Mouse (Mus musculus): Measurements from ENCODE around the gene Tnfrsf1a.
"Not testable (repeated sequence)": the region's sequence is repeated elsewhere in the genome, so short reads cannot be mapped to it uniquely, and the experiment has no call there.

Tnfrsf1a gene

GRCm38 (mm10) chr6:125348721-125349574 is at the start of gene Tnfrsf1a:
Tnfrsf1a (plus strand) TSS chr6:125349362.
- no peak for DNase-seq (ENCODE audit: low spot score)

- DNase-seq (ENCODE audit: low spot score), result no peak
These were observed 48.2 kb upstream of the Tnfrsf1a start for GRCm38 (mm10) chr6:125300982-125301381.

- no peak for DNase-seq (ENCODE audit: low spot score)
These were observed 46.8 kb upstream of the Tnfrsf1a start for GRCm38 (mm10) chr6:125302231-125302982.

- DNase-seq (ENCODE audit: low spot score), result no peak
These were observed 45.9 kb upstream of the Tnfrsf1a start for GRCm38 (mm10) chr6:125303242-125303641.

GRCm38 (mm10) chr6:125304408-125304807 is 44.8 kb upstream of the Tnfrsf1a start:
- DNase-seq (ENCODE audit: low spot score), result not testable (repeated sequence)

- DNase-seq (ENCODE audit: low spot score), result no peak
These were observed 43.7 kb upstream of the Tnfrsf1a start for GRCm38 (mm10) chr6:125305465-125305864.

- DNase-seq (ENCODE audit: low spot score), result no peak
These were observed 42.1 kb upstream of the Tnfrsf1a start for GRCm38 (mm10) chr6:125307091-125307490.

- no peak for DNase-seq (ENCODE audit: low spot score)
These were observed 40.2 kb upstream of the Tnfrsf1a start for GRCm38 (mm10) chr6:125308921-125309320.

- DNase-seq (ENCODE audit: low spot score), result no peak
These were observed 39.8 kb upstream of the Tnfrsf1a start for GRCm38 (mm10) chr6:125309406-125309805.

- no peak for DNase-seq (ENCODE audit: low spot score)
These were observed 37.0 kb upstream of the Tnfrsf1a start for GRCm38 (mm10) chr6:125312171-125312570.

GRCm38 (mm10) chr6:125312581-125313355 is 36.4 kb upstream of the Tnfrsf1a start:
- DNase-seq (ENCODE audit: low spot score), result no peak

GRCm38 (mm10) chr6:125313546-125314230 is 35.5 kb upstream of the Tnfrsf1a start, which contains the start of gene Ltbr:
Ltbr (minus strand) TSS chr6:125313885.
- DNase-seq (ENCODE audit: low spot score), result peak; percentile 79

- no peak for DNase-seq (ENCODE audit: low spot score)
These were observed 35.0 kb upstream of the Tnfrsf1a start for GRCm38 (mm10) chr6:125314231-125314563.

- no peak for DNase-seq (ENCODE audit: low spot score)
These were observed 34.4 kb upstream of the Tnfrsf1a start for GRCm38 (mm10) chr6:125314746-125315145.

GRCm38 (mm10) chr6:125317077-125317476 is 32.1 kb upstream of the Tnfrsf1a start:
- DNase-seq (ENCODE audit: low spot score), result no peak

GRCm38 (mm10) chr6:125318981-125319918 is 29.9 kb upstream of the Tnfrsf1a start:
- DNase-seq (ENCODE audit: low spot score), result no peak

- DNase-seq (ENCODE audit: low spot score), result no peak
These were observed 29.3 kb upstream of the Tnfrsf1a start for GRCm38 (mm10) chr6:125319919-125320296.

- DNase-seq (ENCODE audit: low spot score), result no peak
These were observed 28.8 kb upstream of the Tnfrsf1a start, which contains the start of gene Scnn1a for GRCm38 (mm10) chr6:125320323-125320722. Scnn1a (plus strand) TSS chr6:125320659.

- no peak for DNase-seq (ENCODE audit: low spot score)
These were observed 27.9 kb upstream of the Tnfrsf1a start for GRCm38 (mm10) chr6:125321114-125321855.

GRCm38 (mm10) chr6:125322794-125323193 is 26.4 kb upstream of the Tnfrsf1a start:
- DNase-seq (ENCODE audit: low spot score), result no peak
